Mouse (Mus musculus): Measurements from ENCODE around the gene Trim9.

Trim9 gene

GRCm38 (mm10) chr12:70326393-70326792 lies 21.0 kb downstream of the Trim9 start:
- DNase-seq (ENCODE audit: low spot score in 2 of 2): no peak

GRCm38 (mm10) chr12:70325826-70326225 lies 21.6 kb downstream of the Trim9 start:
- no peak for DNase-seq (ENCODE audit: low spot score in 2 of 2)

GRCm38 (mm10) chr12:70322790-70323189 lies 24.6 kb downstream of the Trim9 start:
- DNase-seq (ENCODE audit: low spot score in 2 of 2): no peak

- no peak for DNase-seq (ENCODE audit: low spot score in 2 of 2)
These were observed 31.3 kb downstream of the Trim9 start for GRCm38 (mm10) chr12:70316147-70316546.

GRCm38 (mm10) chr12:70307881-70308280 lies 39.5 kb downstream of the Trim9 start:
- DNase-seq (ENCODE audit: low spot score in 2 of 2): no peak

GRCm38 (mm10) chr12:70307062-70307461 lies 40.4 kb downstream of the Trim9 start:
- DNase-seq (ENCODE audit: low spot score in 2 of 2): no peak

- DNase-seq (ENCODE audit: low spot score in 2 of 2): no peak
These were observed 43.4 kb downstream of the Trim9 start for GRCm38 (mm10) chr12:70304014-70304413.

GRCm38 (mm10) chr12:70303525-70303924 lies 43.9 kb downstream of the Trim9 start:
- no peak for DNase-seq (ENCODE audit: low spot score in 2 of 2)

GRCm38 (mm10) chr12:70302022-70302720 lies 45.2 kb downstream of the Trim9 start:
- DNase-seq (ENCODE audit: low spot score in 2 of 2): no peak

GRCm38 (mm10) chr12:70293927-70294684 lies 53.3 kb downstream of the Trim9 start:
- no peak for DNase-seq (ENCODE audit: low spot score in 2 of 2)

- no peak for DNase-seq (ENCODE audit: low spot score in 2 of 2)
These were observed 54.1 kb downstream of the Trim9 start for GRCm38 (mm10) chr12:70293165-70293926.

GRCm38 (mm10) chr12:70285521-70285920 lies 61.9 kb downstream of the Trim9 start:
- DNase-seq (ENCODE audit: low spot score in 2 of 2): no peak

- DNase-seq (ENCODE audit: low spot score in 2 of 2): no peak
These were observed 62.4 kb downstream of the Trim9 start for GRCm38 (mm10) chr12:70284979-70285378.

- no peak for DNase-seq (ENCODE audit: low spot score in 2 of 2)
These were observed 64.2 kb downstream of the Trim9 start for GRCm38 (mm10) chr12:70283116-70283731.

- no peak for DNase-seq (ENCODE audit: low spot score in 2 of 2)
These were observed 66.5 kb downstream of the Trim9 start for GRCm38 (mm10) chr12:70280930-70281329.

GRCm38 (mm10) chr12:70280381-70280780 lies 67.0 kb downstream of the Trim9 start:
- DNase-seq (ENCODE audit: low spot score in 2 of 2): no peak

- DNase-seq (ENCODE audit: low spot score in 2 of 2): no peak
These were observed 70.1 kb downstream of the Trim9 start for GRCm38 (mm10) chr12:70277071-70277939.

- no peak for DNase-seq (ENCODE audit: low spot score in 2 of 2)
These were observed 77.7 kb downstream of the Trim9 start for GRCm38 (mm10) chr12:70269724-70270123.

- DNase-seq (ENCODE audit: low spot score in 2 of 2): no peak
These were observed 80.1 kb downstream of the Trim9 start for GRCm38 (mm10) chr12:70267314-70267713.

GRCm38 (mm10) chr12:70266494-70266931 lies 80.9 kb downstream of the Trim9 start:
- DNase-seq (ENCODE audit: low spot score in 2 of 2): no peak

GRCm38 (mm10) chr12:70263721-70264120 lies 83.7 kb downstream of the Trim9 start:
- no peak for DNase-seq (ENCODE audit: low spot score in 2 of 2)

All from thymus, postnatal 10 days (tissue).